Mouse (Mus musculus) stomach, embryonic 14.5 days (tissue): ENCODE measurements around the gene Ccdc61. TPM values are rescaled to one million over a fixed set of nuclear protein-coding genes. Genes with fewer than 3 reads are reported as not detected.
"Not testable (repeated sequence)": the region's sequence is repeated elsewhere in the genome, so short reads cannot be mapped to it uniquely, and the experiment has no call there.

ENCODE experiments used
- ATAC-seq: fragments of 200-750 bp; cut with Nextera tagmentation; 2 replicates; pipeline ENCODE4 v1.8.0; 2017; ENCODE audit warnings: low read depth, moderate TSS enrichment; ENCODE audit not compliant: insufficient number of reproducible peaks, insufficient read depth, low FRiP score
- H3K27ac ChIP-seq: fragments of 300-500 bp; sonication (generic); 2 replicates; pipeline ENCODE4 v1.5.1; 2014; ENCODE audit warnings: mild to moderate bottlenecking, low read length, moderate library complexity, mixed read lengths
- H3K27me3 ChIP-seq: fragments of 300-500 bp; sonication (generic); 2 replicates; pipeline ENCODE4 v1.6.1; 2014; ENCODE audit warnings: low read length, control low read depth, mixed read lengths; ENCODE audit not compliant: control insufficient read depth, insufficient read depth
- H3K36me3 ChIP-seq: fragments of 300-500 bp; sonication (generic); 2 replicates; pipeline ENCODE4 v1.6.1; 2014; ENCODE audit warnings: mild to moderate bottlenecking, control low read depth, low read length, moderate library complexity, mixed read lengths; ENCODE audit not compliant: control insufficient read depth, insufficient read depth
- H3K4me1 ChIP-seq: fragments of 300-500 bp; sonication (generic); 2 replicates; pipeline ENCODE4 v1.6.1; 2014; ENCODE audit warnings: low read length, control low read depth, mixed read lengths; ENCODE audit not compliant: control insufficient read depth, insufficient read depth
- H3K4me2 ChIP-seq: fragments of 300-500 bp; sonication (generic); replicated peaks from 2 replicates; pipeline ENCODE4 v1.6.1; 2014; ENCODE audit warnings: low read depth, low read length, control low read depth
- H3K4me3 ChIP-seq: fragments of 300-500 bp; sonication (generic); 2 replicates; pipeline ENCODE4 v1.5.1; 2014; ENCODE audit warnings: low read depth, low read length, control low read depth
- H3K9ac ChIP-seq: fragments of 300-500 bp; sonication (generic); replicated peaks from 2 replicates; pipeline ENCODE4 v1.6.1; 2014; ENCODE audit warnings: low read depth, mild to moderate bottlenecking, control low read depth, low read length, moderate library complexity, mixed read lengths
- H3K9me3 ChIP-seq: fragments of 300-500 bp; sonication (generic); 2 replicates; pipeline ENCODE4 v1.6.1; 2016; ENCODE audit warnings: low read depth, low read length, control low read depth; ENCODE audit not compliant: control insufficient read depth
- whole genome bisulfite sequencing: fragments of 180-500 bp; shearing (Covaris S2); extraction: QIAGEN DNeasy Blood & Tissue Kit; methylation state at CpG from one replicate; pipeline ENCODE4 v1.1.7; 2014; 5-methylcytosine and 5-hydroxymethylcytosine counted together
- polyA plus RNA-seq: library from polyadenylated mRNA; unstranded; fragments of >200 nt; fragmentation: Nextera tagmentation; extraction: Ambion mirVana; gene quantifications from 2 replicates; pipeline ENCODE4 v1.2.1, GENCODE M21; 2014

Gene Ccdc61
- polyA plus RNA-seq, 1 experiment from 2014 or later, result 18.5 TPM

DNA sequence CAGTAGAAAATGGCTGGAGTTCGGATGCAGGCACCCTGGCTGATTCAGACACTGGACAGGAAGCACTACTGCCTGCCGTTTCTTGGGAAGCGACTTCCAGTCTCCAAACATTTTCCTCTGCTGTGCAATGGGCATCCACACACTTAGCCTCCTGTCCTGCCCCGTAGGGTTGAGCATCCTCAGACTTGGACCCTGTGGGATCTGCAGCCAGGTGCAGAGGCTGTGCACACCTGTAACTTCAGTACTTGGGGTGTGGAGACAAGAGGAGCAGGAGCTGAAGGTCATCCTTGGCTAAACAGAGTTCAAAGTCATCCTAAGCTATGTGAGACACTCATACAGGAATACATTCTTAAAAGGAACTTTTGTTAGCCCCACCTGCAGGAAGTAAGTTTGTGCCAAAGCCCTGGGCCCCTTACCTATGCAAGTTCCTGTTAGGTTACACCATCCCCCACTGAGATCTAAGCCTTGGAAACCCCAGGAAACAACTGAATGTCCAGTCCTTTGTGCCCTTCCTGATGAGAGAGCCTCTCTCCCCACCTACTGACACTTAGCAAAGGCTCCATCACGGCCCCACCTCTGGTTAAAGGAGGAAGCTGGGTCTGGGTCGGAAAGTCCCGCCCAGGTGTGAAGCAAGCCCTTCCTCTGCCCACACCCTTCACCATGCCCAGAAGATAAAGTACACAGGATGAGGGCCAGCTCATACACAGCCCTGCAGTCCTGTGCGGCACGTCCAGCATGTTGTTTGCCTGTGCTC is 26.0 kb downstream of the Ccdc61 start:
- WGBS, result 42% methylated on average over 9 of the region's 9 CpGs
- Histone ChIP-seq H3K27me3 (no peaks in the 10 kb centered on the region), H3K9ac (no peak overlapping the region), H3K4me1 (no peaks in the 10 kb centered on the region), H3K4me2 (no peak overlapping the region), H3K36me3 (no peaks in the 10 kb centered on the region), H3K9me3 (no peaks in the 10 kb centered on the region), H3K4me3 (no peak overlapping the region), H3K27ac (peak overlapping the region; percentile 28; the same call in 1 of the 2 replicates)
- ATAC-seq, result peak; percentile 68

- no peak overlapping the region for H3K9ac ChIP-seq
- no peak overlapping the region for H3K4me2 ChIP-seq
- WGBS, result 54% methylated on average over 7 of the region's 7 CpGs
- ATAC-seq, result no peak
- no peaks in the 10 kb centered on the region for H3K4me1 ChIP-seq
- no peaks in the 10 kb centered on the region for H3K36me3 ChIP-seq
- no peaks in the 10 kb centered on the region for H3K9me3 ChIP-seq
- no peaks in the 10 kb centered on the region for H3K27me3 ChIP-seq
- H3K27ac ChIP-seq, result no peak overlapping the region
- no peak overlapping the region for H3K4me3 ChIP-seq
Observed at GRCm38 (mm10) chr7:18878691-18879090, 31.5 kb downstream of the Ccdc61 start.

DNA sequence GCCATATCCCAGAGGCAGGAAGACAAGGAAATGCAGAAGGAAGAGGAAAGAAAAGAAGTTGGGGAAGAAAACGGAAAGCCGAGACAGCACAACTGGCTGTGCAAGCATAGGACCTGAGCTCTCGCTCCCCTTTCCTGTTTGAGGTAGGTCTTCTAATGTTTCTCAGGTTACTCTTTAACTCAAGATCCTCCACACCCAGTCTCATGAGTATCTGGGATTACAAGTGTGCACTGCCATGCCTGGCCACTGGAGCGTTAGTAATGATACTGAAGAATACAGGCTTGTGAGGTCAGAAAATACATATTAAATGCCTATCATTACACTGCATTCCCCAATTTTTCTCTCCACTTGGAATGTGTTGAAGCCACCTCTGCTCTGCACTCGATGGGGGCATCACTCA is 34.8 kb downstream of the Ccdc61 start:
- Histone ChIP-seq H3K4me3 (no peak overlapping the region), H3K4me2 (no peak overlapping the region), H3K27ac (no peak overlapping the region), H3K9me3 (no peaks in the 10 kb centered on the region), H3K27me3 (no peaks in the 10 kb centered on the region), H3K9ac (no peak overlapping the region), H3K36me3 (no peaks in the 10 kb centered on the region), H3K4me1 (0 out of 2 replicates have a peak, but pooled peaks cover 3% of the 10 kb centered on the region)
- no peak for ATAC-seq
- WGBS, result 78% methylated on average over 5 of the region's 5 CpGs

DNA sequence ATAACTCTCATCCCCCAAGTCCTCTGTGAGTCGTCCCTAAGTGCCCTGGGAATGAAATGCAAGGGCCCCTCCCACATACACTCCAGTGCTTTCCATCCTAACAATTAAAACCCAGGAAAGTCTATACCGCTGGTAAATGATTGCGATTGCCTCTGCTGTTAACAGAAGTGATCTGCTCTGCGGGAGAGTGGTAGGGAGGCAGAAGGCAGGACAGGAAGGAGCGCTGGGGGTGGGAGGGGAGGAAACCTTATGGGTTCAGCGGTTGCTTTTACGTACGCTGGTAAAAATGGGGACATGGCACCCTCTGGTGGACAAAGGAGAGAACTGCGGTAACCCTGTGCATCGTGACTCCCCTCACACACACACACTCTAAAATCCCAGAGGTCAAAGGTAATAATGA is 37.0 kb downstream of the Ccdc61 start:
- Histone ChIP-seq H3K27ac (no peak overlapping the region), H3K4me3 (peak overlapping the region; percentile 27), H3K4me2 (peak overlapping the region; percentile 83), H3K36me3 (no peaks in the 10 kb centered on the region), H3K9me3 (0 out of 2 replicates have a peak, but pooled peaks cover 4% of the 10 kb centered on the region), H3K4me1 (0 out of 2 replicates have a peak, but pooled peaks cover 3% of the 10 kb centered on the region), H3K27me3 (no peaks in the 10 kb centered on the region), H3K9ac (no peak overlapping the region)
- ATAC-seq, result peak; percentile 76; the same call in 1 of the 2 replicates
- WGBS, result under 1% methylated on average over 10 of the region's 10 CpGs

DNA sequence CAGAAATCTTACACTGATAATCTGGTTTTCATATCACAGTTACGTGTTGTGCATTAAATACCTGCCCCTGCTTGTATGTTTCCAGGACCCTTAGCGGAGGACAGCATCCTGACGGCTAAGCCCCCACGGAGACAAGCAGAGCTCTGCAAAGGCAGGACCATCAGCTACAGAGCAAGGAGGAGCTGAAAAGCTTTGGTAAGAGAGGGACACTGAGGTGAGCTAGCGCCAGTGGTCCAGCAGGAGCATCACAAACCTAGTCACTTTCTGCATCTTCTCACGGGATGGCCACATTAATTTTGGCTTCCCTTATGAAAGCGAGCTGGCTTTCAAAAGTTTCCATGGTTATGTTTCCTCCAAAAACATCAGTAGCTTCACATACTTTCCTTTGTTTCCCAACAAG is 37.4 kb downstream of the Ccdc61 start:
- H3K27me3 ChIP-seq, result no peaks in the 10 kb centered on the region
- peak overlapping the region; percentile 27 for H3K4me3 ChIP-seq
- 0 out of 2 replicates have a peak, but pooled peaks cover 6% of the 10 kb centered on the region for H3K9me3 ChIP-seq
- no peak overlapping the region; the same call in 1 of the 2 replicates for H3K9ac ChIP-seq
- 0 out of 2 replicates have a peak, but pooled peaks cover 3% of the 10 kb centered on the region for H3K4me1 ChIP-seq
- no peak overlapping the region for H3K27ac ChIP-seq
- peak overlapping the region; percentile 83 for H3K4me2 ChIP-seq
- peak; percentile 42; the same call in 1 of the 2 replicates for ATAC-seq
- 4% methylated on average over 7 of the region's 7 CpGs for WGBS
- no peaks in the 10 kb centered on the region for H3K36me3 ChIP-seq

DNA sequence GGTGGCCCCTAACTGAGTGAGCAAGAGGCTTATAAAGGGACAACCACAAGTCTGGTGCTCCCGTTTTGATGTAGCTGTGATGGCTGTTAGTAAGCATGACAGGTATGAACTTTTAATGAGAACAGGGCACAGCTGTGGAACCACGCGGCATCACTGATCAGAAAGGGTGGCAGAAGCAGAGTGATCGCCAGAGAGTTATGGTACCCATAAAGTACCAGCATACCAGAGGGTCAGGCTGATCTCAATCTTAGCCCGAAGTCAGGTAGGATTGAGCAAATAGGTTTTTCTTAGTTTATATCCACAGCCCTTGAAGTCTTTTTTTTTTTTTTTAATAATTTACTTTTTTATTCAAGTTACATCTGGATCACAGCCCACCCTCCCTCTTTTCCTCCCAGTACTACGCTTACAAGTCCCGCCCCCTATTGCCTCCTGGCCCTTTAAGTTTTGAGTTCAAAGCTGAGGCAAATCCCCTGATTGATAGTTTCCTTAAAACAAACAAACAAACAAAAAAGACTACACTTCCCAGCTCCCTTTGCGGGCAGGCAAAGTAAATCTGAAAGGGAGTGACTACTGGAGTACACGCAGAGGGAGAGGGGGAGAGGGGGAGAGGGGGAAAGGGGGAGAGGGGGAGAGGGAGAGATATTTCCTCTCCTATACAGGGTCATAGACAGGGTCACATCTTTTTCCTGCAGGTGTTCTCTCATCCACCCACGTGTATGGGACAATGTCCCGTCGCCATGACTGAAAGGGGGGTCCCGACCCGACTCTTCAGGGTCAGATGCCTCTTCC is 38.0 kb downstream of the Ccdc61 start:
- H3K9ac ChIP-seq, result no peak overlapping the region; the same call in 1 of the 2 replicates
- ATAC-seq, result 0 out of 2 replicates have a peak, but pooled peaks have one; percentile 40

GRCm38 (mm10) chr7:18871031-18871430 is 39.2 kb downstream of the Ccdc61 start, which contains the start of gene Pglyrp1:
Gene Pglyrp1 (plus strand): TSS chr7:18871331.
- H3K9ac ChIP-seq, H3K4me2 ChIP-seq: not testable (repeated sequence)

More for the DNA sequence above, 38.0 kb downstream of the Ccdc61 start:
- Histone ChIP-seq H3K36me3 (no peaks in the 10 kb centered on the region), H3K4me1 (0 out of 2 replicates have a peak, but pooled peaks cover 3% of the 10 kb centered on the region), H3K4me2 (peak overlapping the region; percentile 83), H3K27me3 (no peaks in the 10 kb centered on the region), H3K9me3 (0 out of 2 replicates have a peak, but pooled peaks cover 6% of the 10 kb centered on the region), H3K4me3 (peak overlapping the region; percentile 27), H3K27ac (no peak overlapping the region)
- WGBS, result 28% methylated on average over 13 of the region's 14 CpGs

DNA sequence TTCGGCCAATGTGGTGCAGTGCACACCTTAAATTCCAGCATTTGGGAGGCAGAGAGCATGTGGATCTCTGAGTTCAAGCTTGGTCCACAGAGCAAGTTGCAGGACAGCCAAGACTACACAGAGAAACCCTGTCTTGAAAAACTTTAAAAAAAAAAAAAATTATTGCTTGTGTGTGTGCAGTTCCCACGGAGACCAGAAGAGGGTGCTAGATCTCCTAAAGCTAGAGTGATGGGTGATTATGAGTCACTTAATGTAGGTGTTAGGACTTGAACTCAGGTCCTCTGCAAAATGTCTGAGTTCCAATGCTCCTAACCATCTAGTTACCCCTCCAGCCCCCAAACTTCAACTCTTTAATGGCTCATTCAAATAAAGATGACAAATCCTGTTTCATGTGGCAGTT is 41.7 kb downstream of the Ccdc61 start:
- Histone ChIP-seq H3K4me3 (no peak overlapping the region), H3K9ac (no peak overlapping the region), H3K27me3 (no peaks in the 10 kb centered on the region), H3K4me1 (0 out of 2 replicates have a peak, but pooled peaks cover 3% of the 10 kb centered on the region), H3K9me3 (0 out of 2 replicates have a peak, but pooled peaks cover 6% of the 10 kb centered on the region), H3K4me2 (no peak overlapping the region), H3K27ac (no peak overlapping the region), H3K36me3 (no peaks in the 10 kb centered on the region)
- WGBS, result 90% methylated on average over 2 of the region's 2 CpGs
- no peak for ATAC-seq

More at GRCm38 (mm10) chr7:18871031-18871430, 39.2 kb downstream of the Ccdc61 start, which contains the start of gene Pglyrp1:
- H3K4me1 ChIP-seq, ATAC-seq, H3K36me3 ChIP-seq, H3K9me3 ChIP-seq, H3K27me3 ChIP-seq, H3K4me3 ChIP-seq, H3K27ac ChIP-seq: not testable (repeated sequence)
- WGBS, result no CpG with 5 or more reads among the region's 8 CpGs
